Mouse (Mus musculus) embryo, embryonic 11 days (tissue): ENCODE results near the gene Eif2d.

Experiments
- DNase-seq: peaks from one replicate; pipeline ENCODE4 v3.0.0-alpha.2; 2015

Eif2d gene

DNA sequence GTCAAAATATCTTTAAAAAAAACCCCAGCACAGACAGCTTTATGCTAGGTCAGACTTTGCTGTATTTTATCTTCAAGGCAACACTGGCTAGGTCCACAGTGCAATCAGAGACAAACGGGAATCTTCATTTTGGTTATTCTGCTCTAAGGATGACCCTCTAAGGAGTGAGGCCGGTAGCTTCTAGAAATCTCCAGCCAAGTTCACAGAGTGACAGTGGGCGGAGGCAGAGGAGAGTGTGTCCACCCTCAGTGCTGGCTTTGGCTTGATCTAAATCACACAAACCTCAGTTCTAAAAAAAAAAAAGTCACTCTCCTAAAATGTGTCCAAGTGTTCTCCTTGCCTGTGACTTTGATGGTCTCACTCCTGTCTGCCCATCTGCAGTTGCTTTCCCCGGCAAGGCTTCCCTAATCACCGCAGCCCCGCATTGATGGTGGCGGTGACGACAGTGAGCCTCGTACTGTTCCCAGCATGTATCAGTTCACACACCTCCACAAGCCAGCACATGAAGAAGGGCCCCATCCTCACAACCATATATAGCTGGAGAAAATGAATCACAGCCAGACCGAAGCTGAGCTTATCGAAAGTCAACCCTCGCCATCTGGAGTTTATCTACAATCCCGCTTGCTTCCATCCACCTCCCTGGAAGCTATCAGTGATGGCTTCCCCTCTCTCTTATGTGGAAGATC lies 33.0 kb downstream of the Eif2d start:
- DNase-seq, result no peak

DNA sequence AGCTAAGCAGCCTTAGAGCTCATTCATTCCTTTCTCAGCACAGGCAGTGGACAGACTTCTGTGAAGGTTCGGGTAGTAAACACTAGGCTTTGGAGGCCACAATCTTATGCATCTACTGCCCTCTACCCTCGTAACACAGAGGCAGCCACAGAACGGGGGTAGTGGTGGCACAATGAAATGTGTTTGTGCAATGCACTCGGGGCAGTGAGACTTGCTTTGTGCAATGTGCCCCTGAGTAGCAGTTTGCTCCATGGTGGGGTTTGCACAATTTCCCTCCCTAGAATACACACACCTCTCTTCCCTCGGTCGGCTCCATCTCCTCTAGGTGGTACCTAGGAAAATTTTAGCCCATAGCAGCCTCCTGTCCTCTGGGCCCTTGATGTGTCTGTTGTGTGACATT lies 34.0 kb downstream of the Eif2d start:
- DNase-seq, result no peak

DNA sequence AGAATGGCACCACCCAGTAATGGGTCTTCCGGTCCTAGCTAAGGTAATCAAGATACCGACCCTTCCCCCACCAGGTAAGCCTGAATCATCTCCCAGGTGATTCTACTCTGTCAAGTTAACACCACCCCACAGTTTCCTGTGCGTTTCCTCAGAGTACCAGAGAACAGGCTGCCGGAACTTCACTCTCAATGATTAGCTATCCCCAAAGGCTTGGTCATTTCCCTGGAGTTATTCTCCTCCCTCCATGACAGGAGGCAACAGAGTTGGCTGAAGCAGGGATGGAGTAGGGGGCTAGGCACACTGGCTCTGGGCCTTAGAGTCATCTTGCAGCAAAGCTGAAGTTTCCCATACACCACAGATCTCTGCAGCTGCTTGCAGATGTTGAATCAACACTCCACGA lies 34.9 kb downstream of the Eif2d start:
- DNase-seq, result no peak

DNA sequence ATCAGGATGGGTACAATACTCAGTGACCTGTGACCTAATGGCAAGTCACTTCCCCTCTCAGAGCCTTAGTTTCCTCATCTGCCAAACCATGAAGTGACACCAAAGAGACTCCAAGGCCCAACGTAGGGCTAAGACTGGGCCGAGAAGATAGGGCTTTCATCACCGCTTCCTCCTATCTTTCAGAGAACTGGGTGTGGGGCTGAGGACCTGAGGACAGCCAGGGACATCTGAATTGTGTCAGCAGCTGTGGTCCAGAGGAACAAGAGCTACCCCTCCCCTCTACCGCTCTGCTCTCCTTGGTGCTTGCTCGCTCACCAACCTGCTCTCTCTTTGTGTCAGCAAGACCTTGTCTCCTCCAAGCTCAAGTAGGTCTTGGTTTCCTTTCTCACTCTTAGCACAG lies 35.7 kb downstream of the Eif2d start:
- DNase-seq, result no peak

- DNase-seq, result no peak
Observed at GRCm38 (mm10) chr1:131193746-131194145, 40.8 kb downstream of the Eif2d start.

DNA sequence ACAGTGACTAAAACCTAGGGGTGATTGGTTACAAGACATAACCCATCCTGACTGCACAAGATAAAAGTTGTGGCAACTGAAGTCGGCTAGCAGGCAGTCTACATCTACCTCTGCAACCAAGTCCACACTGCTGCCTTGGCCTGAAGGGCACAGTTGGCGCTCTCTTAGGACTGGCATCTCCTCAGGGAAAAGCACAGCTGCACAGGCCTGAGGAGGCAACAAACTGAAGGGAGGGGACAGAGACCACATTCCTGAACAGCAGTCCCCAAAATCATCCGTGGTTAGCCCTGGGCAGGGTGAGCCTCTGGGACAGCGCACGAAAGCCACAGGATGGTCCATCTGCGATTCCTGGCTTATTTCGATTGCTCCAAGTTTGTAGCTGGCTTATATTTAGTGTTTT lies 42.7 kb downstream of the Eif2d start:
- no peak for DNase-seq

- DNase-seq, result no peak
Observed at GRCm38 (mm10) chr1:131196107-131196506, 43.1 kb downstream of the Eif2d start.

DNA sequence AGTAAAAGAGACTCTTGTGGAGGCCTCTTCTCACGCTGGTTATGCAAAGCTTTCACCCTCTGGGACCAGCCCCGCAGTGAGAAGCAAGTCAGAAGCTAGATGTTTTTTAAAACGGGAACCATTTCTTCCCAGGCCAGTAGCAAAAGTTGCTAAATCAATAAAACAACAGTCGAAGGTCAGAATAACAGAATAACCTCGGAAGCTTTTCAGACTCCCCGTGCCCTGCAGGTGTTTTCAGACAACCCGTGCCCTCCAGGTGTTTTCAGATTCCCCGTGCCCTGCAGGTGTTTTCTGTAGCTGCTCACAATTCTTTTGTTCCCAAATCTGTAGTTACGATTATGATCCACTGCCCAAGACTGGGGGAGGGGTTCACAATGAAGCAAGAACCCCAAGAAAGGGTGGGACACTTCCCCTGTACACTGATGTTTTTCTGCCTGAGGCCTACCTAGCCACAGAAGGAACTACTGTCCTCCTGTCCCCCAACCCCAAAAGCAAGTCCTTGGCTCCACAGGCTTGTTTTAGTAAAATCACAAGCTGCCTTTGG lies 45.5 kb downstream of the Eif2d start:
- no peak for DNase-seq

DNA sequence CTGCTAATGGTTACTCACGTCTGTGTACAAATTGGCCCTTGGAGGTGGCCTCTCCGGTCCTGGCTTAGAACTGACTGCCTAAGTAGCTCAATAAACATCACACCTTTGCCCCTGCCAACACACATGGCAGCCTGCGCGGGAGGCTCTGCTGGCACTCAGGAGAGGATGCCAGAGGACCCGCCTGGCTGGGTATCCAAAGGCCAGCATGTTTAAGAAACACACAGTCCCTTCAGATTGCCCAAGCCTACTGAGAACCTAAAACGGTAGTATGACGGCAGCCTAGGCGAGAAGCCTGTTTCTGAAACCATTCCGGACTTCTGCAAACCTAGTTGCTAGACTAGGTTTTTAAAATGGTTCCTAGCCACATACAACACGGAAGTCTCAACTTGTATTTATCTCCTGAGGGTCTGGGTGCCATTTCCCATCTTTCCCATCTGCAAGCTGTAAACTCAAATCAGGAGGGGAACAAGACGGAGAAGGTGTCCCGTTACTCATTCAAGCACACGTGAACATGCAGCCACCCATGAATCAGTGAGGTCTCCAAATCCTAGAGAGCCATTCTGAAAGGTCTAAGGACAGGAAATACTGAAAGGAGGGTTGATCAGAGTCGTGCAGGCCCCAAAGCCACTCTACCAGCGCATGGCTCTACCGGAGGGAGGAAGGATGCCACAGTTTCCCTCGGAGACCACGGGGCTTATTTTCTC lies 46.3 kb downstream of the Eif2d start:
- no peak for DNase-seq

DNA sequence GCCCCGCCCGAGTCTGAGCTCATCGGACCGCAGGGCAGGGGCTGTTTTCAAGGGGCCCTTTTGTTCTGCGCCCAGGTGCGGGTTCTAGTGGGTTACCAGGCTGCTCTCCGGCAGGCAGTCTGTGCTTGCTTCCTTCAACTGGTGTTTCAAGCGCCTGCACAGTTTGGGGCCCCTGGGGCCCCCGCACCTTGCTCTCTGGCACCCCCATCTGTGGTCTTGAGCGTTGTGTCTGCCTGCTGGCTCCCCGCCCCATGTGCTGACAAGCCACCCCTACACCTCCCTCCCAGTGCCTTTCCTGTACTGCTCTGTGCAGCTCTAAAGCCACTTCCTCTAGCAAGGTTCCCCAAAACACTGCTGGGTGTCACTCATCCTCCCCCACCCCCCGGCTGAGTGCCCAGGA lies 47.0 kb downstream of the Eif2d start:
- no peak for DNase-seq

DNA sequence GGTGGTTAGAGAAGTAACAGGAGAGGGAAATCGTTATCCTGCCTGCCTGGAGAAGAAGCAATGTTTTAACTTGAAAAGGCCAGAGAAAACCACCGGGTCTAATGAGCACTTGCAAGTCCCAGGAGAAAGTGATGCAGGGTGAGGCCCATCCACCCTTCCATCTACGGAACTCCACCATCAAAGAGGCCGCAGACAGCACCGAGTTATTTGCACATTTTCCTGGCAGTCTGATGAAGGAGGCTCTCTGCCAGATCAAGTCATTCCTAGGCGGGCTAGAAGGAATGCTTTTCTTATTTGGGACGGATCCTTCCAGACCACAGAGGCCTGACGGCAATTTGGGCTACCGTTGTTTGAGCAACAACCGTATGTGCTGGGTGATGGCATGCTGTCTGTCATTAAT lies 47.6 kb downstream of the Eif2d start:
- DNase-seq, result no peak

- no peak for DNase-seq
Observed at GRCm38 (mm10) chr1:131201391-131201790, 48.4 kb downstream of the Eif2d start.

DNA sequence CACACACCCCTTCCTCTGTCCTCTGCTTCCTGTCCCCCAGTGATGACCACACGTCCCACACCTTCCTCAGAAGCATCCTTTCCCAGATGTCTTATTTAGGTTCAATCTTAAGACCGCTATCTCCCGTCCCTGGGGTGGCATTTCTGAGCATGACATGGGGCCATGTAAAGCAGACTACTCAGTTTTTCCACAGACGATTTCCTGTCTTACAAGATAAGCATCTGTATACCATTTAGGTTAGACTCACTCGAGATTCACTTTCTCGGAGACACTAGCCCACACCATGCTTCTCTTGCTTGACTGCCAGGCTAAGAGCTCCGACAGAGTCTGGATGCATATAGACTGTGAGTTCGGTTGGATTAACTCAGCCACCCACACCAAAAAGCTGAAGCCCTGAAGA lies 51.5 kb downstream of the Eif2d start:
- DNase-seq, result no peak

DNA sequence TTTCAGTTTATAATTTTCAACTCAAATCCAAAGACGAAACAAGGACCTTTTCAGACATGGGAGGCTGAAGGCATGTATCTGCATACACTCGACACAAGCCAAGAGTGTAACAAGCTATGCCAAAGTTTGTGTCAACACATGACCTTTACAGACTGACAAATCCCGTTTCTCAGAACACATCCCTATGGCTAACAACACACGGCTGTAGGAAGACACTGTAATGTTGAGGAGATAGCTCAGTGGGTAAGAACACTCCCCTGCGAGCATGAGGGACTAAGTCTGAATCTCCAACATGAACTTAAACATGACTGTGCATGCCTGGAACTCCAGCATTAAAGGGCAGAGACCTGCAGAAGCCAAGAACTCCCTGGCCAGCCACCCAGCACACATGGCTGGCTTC lies 53.4 kb downstream of the Eif2d start:
- no peak for DNase-seq

- peak; percentile 78 for DNase-seq
Observed at GRCm38 (mm10) chr1:131207531-131207930, 54.5 kb downstream of the Eif2d start.

- no peak for DNase-seq
Observed at GRCm38 (mm10) chr1:131208081-131208480, 55.1 kb downstream of the Eif2d start.

- DNase-seq, result no peak
Observed at GRCm38 (mm10) chr1:131208800-131209199, 55.8 kb downstream of the Eif2d start.

DNA sequence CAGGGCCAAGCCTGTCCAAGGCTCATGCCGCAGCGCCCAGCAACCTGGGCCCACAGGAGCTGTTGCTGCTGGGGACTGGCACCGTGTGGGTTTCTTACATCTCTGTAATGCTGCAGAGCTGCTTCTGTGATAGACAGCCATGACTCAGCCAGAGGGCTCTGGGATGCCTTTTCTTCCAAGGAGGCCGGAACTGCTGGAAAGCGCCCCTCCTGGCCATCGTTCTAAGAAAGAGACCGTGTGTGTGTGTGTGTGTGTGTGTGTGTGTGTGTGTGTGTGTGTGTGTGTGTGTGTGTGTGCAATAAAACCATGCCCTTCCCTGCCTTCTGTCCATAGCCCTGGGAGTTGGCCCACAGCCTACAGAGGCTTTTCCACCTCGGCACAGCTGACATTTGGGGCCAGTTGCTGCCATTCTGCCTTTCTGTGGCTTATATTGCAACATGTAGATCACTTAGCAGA lies 57.0 kb downstream of the Eif2d start:
- DNase-seq, result no peak

GRCm38 (mm10) chr1:131211655-131212054 lies 58.7 kb downstream of the Eif2d start:
- no peak for DNase-seq

DNA sequence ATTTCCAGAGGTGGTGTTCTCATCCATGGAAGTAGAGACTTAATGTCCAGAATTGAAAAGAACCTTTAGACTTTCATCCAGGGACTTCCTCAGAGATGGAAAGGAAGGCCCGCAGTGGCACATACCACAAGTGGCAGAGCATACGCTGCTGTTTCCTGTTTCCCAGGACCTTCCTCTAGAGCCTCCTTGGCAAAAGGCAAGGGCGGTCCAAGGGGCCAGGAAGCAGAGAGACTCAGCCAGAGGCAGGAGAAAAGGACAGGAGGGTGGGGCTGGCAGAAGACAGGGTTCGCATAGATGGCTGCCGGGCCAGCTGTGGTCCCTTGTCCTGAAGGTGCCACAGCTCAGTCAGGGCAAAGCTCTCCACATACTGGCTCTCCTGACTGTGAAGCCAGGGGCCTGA lies 60.0 kb downstream of the Eif2d start:
- DNase-seq, result no peak

- DNase-seq, result no peak
Observed at GRCm38 (mm10) chr1:131213361-131213760, 60.4 kb downstream of the Eif2d start.

- DNase-seq, result no peak
Observed at GRCm38 (mm10) chr1:131218933-131219332, 66.0 kb downstream of the Eif2d start.

DNA sequence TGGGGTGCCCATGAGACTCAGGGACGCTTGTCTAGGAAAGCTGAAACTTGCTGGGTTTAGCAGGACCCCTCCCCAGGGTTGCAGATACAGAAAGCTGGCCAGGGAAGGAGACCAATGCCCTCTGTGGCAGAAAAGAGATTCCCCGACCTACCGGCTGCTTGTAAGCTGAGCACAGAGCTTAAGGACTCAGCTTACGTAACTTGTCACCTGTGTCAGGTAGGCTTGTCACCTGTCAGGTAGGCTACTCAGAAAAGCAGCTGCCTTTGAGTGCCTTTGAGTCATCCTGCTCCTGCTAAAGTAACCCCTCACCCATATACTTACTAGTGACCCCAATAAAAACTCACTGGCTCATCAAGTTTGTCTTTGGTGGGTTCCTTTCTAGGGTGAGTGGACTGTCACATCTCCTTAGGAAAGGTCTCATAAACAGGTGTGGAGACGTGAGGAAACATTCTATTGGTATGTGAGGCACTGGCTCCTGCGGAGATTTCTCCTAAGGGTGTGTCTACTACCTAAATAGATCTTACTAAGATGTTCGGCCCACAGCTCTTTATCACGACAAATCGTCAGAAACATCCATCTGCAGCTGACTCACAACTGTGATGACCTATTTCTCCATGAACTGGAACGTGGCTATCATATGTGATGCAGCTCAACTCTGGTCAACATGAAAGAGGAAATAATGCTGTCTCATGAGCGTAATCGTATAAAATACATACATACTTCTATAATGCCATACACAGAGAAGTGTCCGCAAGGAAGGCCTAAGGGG lies 69.0 kb downstream of the Eif2d start:
- no peak for DNase-seq

DNA sequence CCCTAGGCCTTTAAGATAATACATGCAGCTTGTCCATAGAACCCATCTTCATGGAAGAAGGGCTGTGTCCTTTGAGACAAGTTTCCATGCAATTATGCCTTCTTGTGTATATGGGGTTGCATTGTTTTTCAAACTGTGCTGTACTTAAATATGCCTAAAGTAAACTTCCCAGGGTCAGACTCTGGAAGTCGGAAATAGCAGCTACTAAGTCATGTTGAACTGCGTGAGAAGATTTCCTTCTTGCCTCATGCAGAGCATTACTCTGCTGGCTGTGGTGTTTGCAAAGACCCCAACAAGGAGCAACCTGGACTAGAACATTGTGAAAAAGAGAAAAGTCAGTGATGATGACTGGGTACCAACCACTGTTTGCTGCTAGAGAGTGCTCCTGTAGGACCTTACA lies 70.4 kb downstream of the Eif2d start:
- no peak for DNase-seq
